Mouse (Mus musculus): ENCODE data around the gene Olfr1058. TPM values are rescaled to one million over a fixed set of nuclear protein-coding genes. Genes with fewer than 3 reads are reported as not detected.

The Olfr1058 gene
- polyA plus RNA-seq, 1 experiment from 2014 or later, result not detected

Other genes starting within 250 kb of the Olfr1058 start
- gene Olfr1040, start 241.8 kb downstream of the Olfr1058 start, polyA plus RNA-seq (2016; fragmentation: Nextera tagmentation; extraction: Ambion mirVana), result not detected in 2 replicates
- gene Olfr1042, start 226.7 kb downstream of the Olfr1058 start, polyA plus RNA-seq (2016; fragmentation: Nextera tagmentation; extraction: Ambion mirVana), result not detected in 2 replicates
- not detected in 2 replicates for gene Olfr1043, start 221.0 kb downstream of the Olfr1058 start, polyA plus RNA-seq (2016; fragmentation: Nextera tagmentation; extraction: Ambion mirVana)
- not detected in 2 replicates for gene Olfr1044, start 210.7 kb downstream of the Olfr1058 start, polyA plus RNA-seq (2016; fragmentation: Nextera tagmentation; extraction: Ambion mirVana)
- not detected in 2 replicates for gene Olfr52, start 202.9 kb downstream of the Olfr1058 start, polyA plus RNA-seq (2016; fragmentation: Nextera tagmentation; extraction: Ambion mirVana)
- gene Olfr1045, start 185.6 kb downstream of the Olfr1058 start, polyA plus RNA-seq (2016; fragmentation: Nextera tagmentation; extraction: Ambion mirVana), result not detected in 2 replicates
- not detected in 2 replicates for gene Olfr1046, start 169.2 kb downstream of the Olfr1058 start, polyA plus RNA-seq (2016; fragmentation: Nextera tagmentation; extraction: Ambion mirVana)
- not detected in 2 replicates for gene Olfr1047, start 157.2 kb downstream of the Olfr1058 start, polyA plus RNA-seq (2016; fragmentation: Nextera tagmentation; extraction: Ambion mirVana)
- gene Olfr1048, start 148.3 kb downstream of the Olfr1058 start, polyA plus RNA-seq (2016; fragmentation: Nextera tagmentation; extraction: Ambion mirVana), result not detected in 2 replicates
- not detected in 2 replicates for gene Olfr1049, start 130.2 kb downstream of the Olfr1058 start, polyA plus RNA-seq (2016; fragmentation: Nextera tagmentation; extraction: Ambion mirVana)
- gene Olfr1051, start 109.5 kb downstream of the Olfr1058 start, polyA plus RNA-seq (2016; fragmentation: Nextera tagmentation; extraction: Ambion mirVana), result not detected in 2 replicates
- gene Olfr1052, start 96.1 kb downstream of the Olfr1058 start, polyA plus RNA-seq (2016; fragmentation: Nextera tagmentation; extraction: Ambion mirVana), result not detected in 2 replicates
- gene Olfr1053, start 73.3 kb downstream of the Olfr1058 start, polyA plus RNA-seq (2016; fragmentation: Nextera tagmentation; extraction: Ambion mirVana), result not detected in 2 replicates
- not detected in 2 replicates for gene Olfr1054, start 53.1 kb downstream of the Olfr1058 start, polyA plus RNA-seq (2016; fragmentation: Nextera tagmentation; extraction: Ambion mirVana)
- gene Olfr1055, start 38.3 kb downstream of the Olfr1058 start, polyA plus RNA-seq (2016; fragmentation: Nextera tagmentation; extraction: Ambion mirVana), result not detected in 2 replicates
- not detected in 2 replicates for gene Olfr1056, start 26.1 kb downstream of the Olfr1058 start, polyA plus RNA-seq (2016; fragmentation: Nextera tagmentation; extraction: Ambion mirVana)
- gene Olfr1057, start 10.2 kb downstream of the Olfr1058 start, polyA plus RNA-seq (2016; fragmentation: Nextera tagmentation; extraction: Ambion mirVana), result not detected in 2 replicates
- not detected in 2 replicates for gene Olfr1061, start 25.5 kb upstream of the Olfr1058 start, polyA plus RNA-seq (2016; fragmentation: Nextera tagmentation; extraction: Ambion mirVana)
- gene Olfr1062, start 38.2 kb upstream of the Olfr1058 start, polyA plus RNA-seq (2016; fragmentation: Nextera tagmentation; extraction: Ambion mirVana), result not detected in 2 replicates
- gene Olfr1065, start 62.0 kb upstream of the Olfr1058 start, polyA plus RNA-seq (2016; fragmentation: Nextera tagmentation; extraction: Ambion mirVana), result not detected in 2 replicates
- gene Olfr1066, start 67.7 kb upstream of the Olfr1058 start, polyA plus RNA-seq (2016; fragmentation: Nextera tagmentation; extraction: Ambion mirVana), result not detected in 2 replicates
- not detected in 2 replicates for gene Olfr228, start 98.8 kb upstream of the Olfr1058 start, polyA plus RNA-seq (2016; fragmentation: Nextera tagmentation; extraction: Ambion mirVana)
- not detected in 2 replicates for gene Olfr1076, start 119.9 kb upstream of the Olfr1058 start, polyA plus RNA-seq (2016; fragmentation: Nextera tagmentation; extraction: Ambion mirVana)
- not detected in 2 replicates for gene Olfr1079, start 153.9 kb upstream of the Olfr1058 start, polyA plus RNA-seq (2016; fragmentation: Nextera tagmentation; extraction: Ambion mirVana)
- not detected in 2 replicates for gene Olfr1080, start 169.7 kb upstream of the Olfr1058 start, polyA plus RNA-seq (2016; fragmentation: Nextera tagmentation; extraction: Ambion mirVana)
- not detected in 2 replicates for gene Olfr1082, start 210.4 kb upstream of the Olfr1058 start, polyA plus RNA-seq (2016; fragmentation: Nextera tagmentation; extraction: Ambion mirVana)

Data from heart, embryonic 12.5 days (tissue).